Mouse (Mus musculus) cortical plate, adult 2 months (tissue): ENCODE data around the gene Ppm1a.

Source experiments
- CTCF ChIP-seq: fragments of 200-500 bp; IDR thresholded peaks from 2 replicates; pipeline ENCODE4 v1.5.1; 2011; ENCODE audit warnings: mild to moderate bottlenecking, control low read depth, low read length; ENCODE audit not compliant: insufficient read depth; ENCODE audit errors: extremely low read depth
- POLR2A ChIP-seq: fragments of 200-500 bp; IDR thresholded peaks from 2 replicates; pipeline ENCODE4 v1.6.1; 2011; ENCODE audit warnings: mild to moderate bottlenecking, low read length, control low read depth; ENCODE audit not compliant: insufficient read depth; ENCODE audit errors: extremely low read depth

GRCm38 (mm10) chr12:72750606-72751005 lies 6.6 kb upstream of the Ppm1a start:
- no peak for TF ChIP-seq POLR2A
- no peak for TF ChIP-seq CTCF
